Mouse (Mus musculus) kidney, adult 11 months (tissue): ENCODE data around the gene Cd81.

Source experiments
- DNase-seq: peaks from one replicate; pipeline ENCODE4 v3.0.0; 2022

Cd81 gene

GRCm38 (mm10) chr7:143021356-143022164 lies 31.0 kb upstream of the Cd81 start:
- DNase-seq = no peak

- DNase-seq = no peak
These were observed 29.0 kb upstream of the Cd81 start for GRCm38 (mm10) chr7:143023499-143023898.

- no peak for DNase-seq
These were observed 28.2 kb upstream of the Cd81 start for GRCm38 (mm10) chr7:143024293-143024692.

GRCm38 (mm10) chr7:143025496-143025895 lies 27.0 kb upstream of the Cd81 start:
- no peak for DNase-seq

- DNase-seq = no peak
These were observed 25.3 kb upstream of the Cd81 start for GRCm38 (mm10) chr7:143027196-143027595.

- no peak for DNase-seq
These were observed 20.7 kb upstream of the Cd81 start for GRCm38 (mm10) chr7:143031816-143032215.

GRCm38 (mm10) chr7:143033581-143033980 lies 19.0 kb upstream of the Cd81 start:
- DNase-seq = no peak

GRCm38 (mm10) chr7:143034112-143034511 lies 18.4 kb upstream of the Cd81 start:
- DNase-seq = no peak

GRCm38 (mm10) chr7:143034519-143035450 lies 17.8 kb upstream of the Cd81 start:
- DNase-seq = no peak

GRCm38 (mm10) chr7:143036787-143037186 lies 15.8 kb upstream of the Cd81 start:
- DNase-seq = no peak

- no peak for DNase-seq
These were observed 15.2 kb upstream of the Cd81 start for GRCm38 (mm10) chr7:143037306-143037705.

- no peak for DNase-seq
These were observed 14.2 kb upstream of the Cd81 start for GRCm38 (mm10) chr7:143038174-143038931.

- no peak for DNase-seq
These were observed 12.0 kb upstream of the Cd81 start for GRCm38 (mm10) chr7:143040561-143040960.

GRCm38 (mm10) chr7:143041138-143041822 lies 11.3 kb upstream of the Cd81 start:
- peak; percentile 15 for DNase-seq

- DNase-seq = peak; percentile 87
These were observed 10.4 kb upstream of the Cd81 start for GRCm38 (mm10) chr7:143042089-143042488.

GRCm38 (mm10) chr7:143042897-143043300 lies 9.6 kb upstream of the Cd81 start:
- DNase-seq = no peak

GRCm38 (mm10) chr7:143044049-143044825 lies 8.3 kb upstream of the Cd81 start:
- no peak for DNase-seq

GRCm38 (mm10) chr7:143044826-143045206 lies 7.7 kb upstream of the Cd81 start:
- DNase-seq = no peak

GRCm38 (mm10) chr7:143046358-143046757 lies 6.2 kb upstream of the Cd81 start:
- DNase-seq = no peak

GRCm38 (mm10) chr7:143049331-143049730 lies 3.2 kb upstream of the Cd81 start:
- DNase-seq = no peak
